Mouse (Mus musculus) T-cell, adult 2 months (primary cell): ENCODE results near the gene Hsp90aa1.
A peak's percentile ranks its signal among the peaks of the same experiment; 100 is the strongest.
"Not testable (repeated sequence)": the region's sequence is repeated elsewhere in the genome, so short reads cannot be mapped to it uniquely, and the experiment has no call there.

Experiments used
- DNase-seq: peaks from one replicate; pipeline ENCODE4 v3.0.0; 2022; ENCODE audit warnings: low spot score

Gene Hsp90aa1

GRCm38 (mm10) chr12:110702556-110702955 is at the start of gene Hsp90aa1:
Gene Hsp90aa1 (minus strand): TSS chr12:110702728.
- no peak for DNase-seq

DNA sequence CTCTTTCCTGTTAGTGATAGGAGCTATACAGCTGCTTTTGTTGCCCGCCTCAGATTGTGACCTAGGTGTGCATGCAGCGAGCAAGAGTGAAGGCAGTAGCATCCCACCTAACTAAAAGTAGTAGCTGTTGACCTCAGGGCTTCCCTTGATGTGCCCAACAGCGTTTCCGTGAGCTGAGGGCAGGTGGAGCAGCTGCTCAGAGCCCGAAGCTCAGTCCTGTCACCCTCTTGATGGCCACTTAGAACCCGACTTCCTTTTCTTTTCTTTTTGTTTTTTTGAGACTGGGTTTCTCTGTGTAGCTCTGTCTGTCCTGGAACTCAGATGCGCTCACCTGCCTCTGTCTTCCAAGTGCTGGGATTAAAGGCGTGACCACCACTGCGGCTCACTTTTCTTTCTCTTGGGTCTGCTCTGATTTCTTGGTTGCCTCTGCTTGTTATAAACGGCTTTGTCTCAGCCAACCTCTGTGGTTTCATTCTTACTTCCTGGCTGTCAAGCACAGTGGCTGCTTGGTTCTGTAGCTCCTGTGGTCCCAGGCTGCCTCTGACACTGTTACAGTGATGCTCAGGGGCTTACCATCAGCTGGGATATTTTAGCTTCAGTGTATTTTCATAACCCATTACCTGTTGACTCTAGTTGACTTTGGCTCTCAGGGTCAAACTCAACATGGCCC is 48.4 kb upstream of the Hsp90aa1 start:
- peak; percentile 56 for DNase-seq

DNA sequence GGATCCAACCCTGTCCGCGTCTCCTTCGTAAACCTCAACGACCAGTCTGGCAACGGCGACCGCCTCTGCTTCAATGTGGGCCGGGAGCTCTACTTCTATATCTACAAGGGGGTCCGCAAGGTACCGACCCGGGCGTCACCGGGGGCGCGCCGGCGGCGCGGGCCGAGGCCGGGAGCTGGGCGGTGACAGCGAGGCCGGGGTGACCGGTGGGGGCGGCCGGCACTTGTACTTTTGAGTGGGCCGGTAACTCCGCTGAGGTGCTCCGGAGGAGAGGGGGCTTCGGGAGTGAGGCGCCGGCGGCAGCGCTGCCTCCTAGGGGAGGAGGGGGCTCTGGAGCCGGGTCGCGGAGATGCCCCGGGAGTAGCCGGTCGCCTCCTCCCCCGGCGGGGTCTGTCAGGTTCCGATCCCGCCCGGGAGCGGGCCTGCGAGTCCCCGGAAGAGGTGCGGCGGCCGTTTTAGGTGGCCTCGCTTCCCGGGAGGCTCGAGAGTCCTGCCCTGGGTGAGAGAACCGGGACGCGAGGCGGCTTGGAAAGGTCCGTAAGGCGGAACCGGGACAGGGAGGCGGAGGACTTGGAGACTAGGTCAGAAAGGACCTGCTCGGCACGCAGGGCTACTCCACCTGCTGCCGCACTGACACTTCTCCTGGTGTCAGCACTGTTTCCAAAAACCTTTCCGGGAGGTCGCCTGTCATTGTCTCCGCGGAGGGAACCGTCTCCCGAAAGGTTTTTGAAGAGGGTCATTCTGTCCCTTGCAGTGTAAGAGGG is 35.8 kb upstream of the Hsp90aa1 start:
- no peak for DNase-seq

- peak; percentile 98 for DNase-seq
Measured at GRCm38 (mm10) chr12:110737170-110738157, 34.9 kb upstream of the Hsp90aa1 start, which contains the start of gene Wdr20. Gene Wdr20 (plus strand): TSS chr12:110737944.

GRCm38 (mm10) chr12:110736641-110737040 is 34.1 kb upstream of the Hsp90aa1 start:
- DNase-seq, result peak; percentile 22

- not testable (repeated sequence) for DNase-seq
Measured at GRCm38 (mm10) chr12:110733254-110733653, 30.7 kb upstream of the Hsp90aa1 start.

- no peak for DNase-seq
Measured at GRCm38 (mm10) chr12:110726428-110726827, 23.9 kb upstream of the Hsp90aa1 start.

DNA sequence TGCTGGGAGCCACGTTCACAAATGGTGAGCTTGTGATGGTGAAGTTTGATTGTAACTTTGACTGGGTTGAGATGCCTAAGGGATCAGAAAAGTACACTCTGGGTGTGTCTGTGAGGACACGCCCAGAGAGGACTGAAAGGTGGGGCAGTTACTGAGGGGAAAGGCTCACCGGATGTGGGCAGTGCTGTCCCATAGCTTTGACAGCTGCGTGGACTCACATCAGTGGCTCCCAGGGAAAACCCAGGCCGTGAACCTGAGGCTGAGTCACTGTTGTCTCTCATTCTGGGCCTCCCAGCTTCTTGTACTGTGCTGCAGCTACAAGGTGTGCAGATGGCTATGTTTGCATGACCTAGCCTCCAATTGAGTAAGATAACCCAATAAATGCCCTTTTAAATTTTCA is 23.0 kb upstream of the Hsp90aa1 start:
- DNase-seq, result no peak

- no peak for DNase-seq
Measured at GRCm38 (mm10) chr12:110725051-110725450, 22.5 kb upstream of the Hsp90aa1 start.

DNA sequence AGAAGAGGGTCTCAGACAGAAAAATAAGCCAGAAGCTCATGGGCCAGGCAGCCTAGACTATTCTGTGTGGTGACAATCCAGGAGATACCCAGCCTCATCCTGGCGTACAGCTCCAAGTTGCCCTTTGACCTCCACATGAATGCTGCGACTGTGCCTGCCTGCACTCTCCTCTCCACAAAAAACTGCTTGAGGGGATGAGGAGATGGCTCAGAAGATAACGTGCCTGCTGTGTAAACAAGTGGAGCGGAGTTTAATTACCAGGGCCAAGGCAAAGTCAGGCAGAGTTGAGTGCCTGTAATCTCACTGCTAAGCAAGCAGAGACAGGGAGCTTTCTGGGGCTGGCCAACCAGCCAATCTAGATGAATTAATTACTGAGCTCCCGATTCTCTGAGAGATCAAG is 13.5 kb upstream of the Hsp90aa1 start:
- DNase-seq, result no peak

GRCm38 (mm10) chr12:110714215-110714614 is 11.7 kb upstream of the Hsp90aa1 start:
- no peak for DNase-seq

GRCm38 (mm10) chr12:110713784-110714183 is 11.3 kb upstream of the Hsp90aa1 start:
- no peak for DNase-seq

- no peak for DNase-seq
Measured at GRCm38 (mm10) chr12:110711270-110711669, 8.7 kb upstream of the Hsp90aa1 start.

DNA sequence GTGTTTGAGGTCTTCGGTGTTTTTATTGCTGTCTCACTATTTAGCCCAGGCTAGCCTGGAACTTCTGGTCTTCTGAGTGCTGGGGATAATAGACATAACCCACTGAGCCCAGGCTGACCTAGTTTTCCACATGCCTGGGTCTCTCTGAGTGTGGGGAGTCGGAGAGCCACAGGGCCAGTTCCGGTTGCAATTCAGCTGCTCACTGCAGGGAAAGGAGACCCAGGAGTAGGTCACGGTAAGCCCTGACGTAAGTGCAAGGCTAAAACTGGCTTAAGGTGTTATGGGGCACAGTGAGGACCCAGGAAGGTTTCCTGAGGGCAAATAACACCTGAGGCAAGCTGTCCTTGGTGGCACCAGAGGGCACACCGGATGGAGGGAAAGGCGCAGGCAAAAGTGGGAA is 4.9 kb upstream of the Hsp90aa1 start:
- no peak for DNase-seq

DNA sequence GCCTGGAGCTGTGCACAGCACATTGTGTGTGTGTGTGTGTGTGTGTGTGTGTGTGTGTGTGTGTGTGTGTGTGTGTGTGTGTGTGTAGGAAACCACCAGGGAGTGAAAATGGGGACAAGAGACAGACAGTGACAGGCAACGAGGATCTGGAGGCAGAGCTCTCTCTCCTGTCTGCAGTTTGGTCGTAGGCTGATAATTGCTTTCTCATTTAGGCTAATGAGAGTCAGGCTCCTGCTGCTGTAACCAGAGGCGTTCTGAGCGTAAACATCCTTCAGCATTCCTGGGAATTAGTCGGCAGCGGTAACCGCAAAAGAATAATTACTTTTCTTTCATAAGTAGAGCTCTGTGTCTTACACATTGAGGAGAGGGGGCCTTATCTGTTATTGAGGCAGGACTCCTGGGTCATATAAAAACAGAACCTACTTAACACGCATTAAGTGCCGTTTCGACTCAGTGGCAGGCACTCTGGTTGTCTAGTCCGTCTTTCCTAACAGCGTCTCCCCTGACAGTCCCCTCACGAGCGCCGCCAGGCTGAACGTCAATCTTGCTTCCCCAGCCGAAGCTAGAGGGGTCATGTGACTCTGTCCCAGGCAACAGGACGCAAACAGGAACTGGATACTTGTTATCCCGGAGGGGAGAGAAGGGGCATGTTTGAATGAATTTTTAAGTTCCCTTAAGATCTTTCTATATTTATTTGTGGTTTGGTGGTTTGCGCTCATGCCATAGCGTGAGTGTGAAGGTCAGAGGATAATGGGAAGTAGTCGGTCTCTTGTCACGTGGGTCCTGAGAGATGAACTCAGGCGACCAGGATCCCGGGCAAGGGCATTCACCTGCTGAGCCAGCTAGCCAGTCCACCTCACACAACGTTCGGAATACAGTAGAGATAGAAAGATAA is 4.1 kb upstream of the Hsp90aa1 start:
- peak; percentile 22 for DNase-seq

DNA sequence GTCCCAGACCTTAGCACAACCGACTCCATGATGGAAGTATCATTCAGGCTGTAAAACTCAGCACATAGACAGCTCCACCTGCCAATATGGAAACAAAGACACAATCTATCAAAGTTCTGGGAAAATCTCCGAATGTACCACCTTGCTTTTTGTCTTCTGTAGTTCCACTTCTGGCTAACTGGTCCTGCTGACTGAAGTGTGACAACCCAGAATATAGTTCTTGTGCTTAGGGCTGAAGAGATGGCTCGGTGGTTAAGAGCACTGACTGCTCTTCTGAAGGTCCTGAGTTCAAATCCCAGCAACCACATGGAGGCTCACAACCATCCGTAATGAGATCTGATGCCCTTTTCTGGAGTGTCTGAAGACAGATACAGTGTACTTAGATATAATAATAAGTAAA is 2.9 kb upstream of the Hsp90aa1 start:
- not testable (repeated sequence) for DNase-seq

DNA sequence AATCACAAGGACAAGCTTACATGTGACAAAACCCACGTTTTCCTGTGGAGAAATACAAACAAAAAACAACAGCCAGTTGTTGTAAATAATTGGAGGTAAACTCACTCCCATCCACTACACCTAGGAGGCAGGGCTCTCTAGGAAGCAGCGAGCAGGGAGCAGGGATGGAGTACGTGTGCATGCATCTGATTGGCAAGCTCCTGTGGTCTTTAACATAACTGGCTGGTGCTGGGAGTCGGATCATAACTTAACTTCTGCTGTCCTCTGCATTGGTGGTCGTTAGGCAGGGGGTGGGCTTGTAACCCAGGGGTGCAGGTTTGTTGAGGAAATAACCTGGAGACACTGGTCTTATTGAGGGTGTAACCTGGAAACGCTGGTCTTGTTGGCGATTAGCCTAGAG is 1.2 kb upstream of the Hsp90aa1 start:
- DNase-seq, result no peak

DNA sequence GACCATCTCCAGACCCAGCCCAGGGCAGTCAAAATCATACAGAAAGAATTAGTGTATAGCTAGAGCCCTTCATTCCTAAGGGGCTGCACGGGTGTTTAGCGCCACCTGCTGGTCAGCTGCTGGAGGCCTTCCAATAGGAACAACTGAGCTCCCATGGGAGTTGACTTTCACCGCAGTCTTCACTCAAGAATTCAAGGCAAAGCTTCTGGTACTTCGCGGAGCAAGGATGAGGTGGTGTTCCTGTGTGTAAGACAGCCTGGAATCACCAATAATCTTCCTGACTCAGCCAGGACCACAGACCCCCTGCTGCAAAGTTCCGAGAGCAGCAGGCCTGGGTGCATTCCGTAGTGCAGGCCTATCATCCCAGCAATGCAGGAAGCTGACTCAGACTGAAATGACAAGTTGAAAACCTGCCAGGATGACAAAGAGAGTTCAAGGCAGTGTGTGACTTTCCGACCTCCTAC is 512 bp upstream of the Hsp90aa1 start:
- DNase-seq, result peak; percentile 64

DNA sequence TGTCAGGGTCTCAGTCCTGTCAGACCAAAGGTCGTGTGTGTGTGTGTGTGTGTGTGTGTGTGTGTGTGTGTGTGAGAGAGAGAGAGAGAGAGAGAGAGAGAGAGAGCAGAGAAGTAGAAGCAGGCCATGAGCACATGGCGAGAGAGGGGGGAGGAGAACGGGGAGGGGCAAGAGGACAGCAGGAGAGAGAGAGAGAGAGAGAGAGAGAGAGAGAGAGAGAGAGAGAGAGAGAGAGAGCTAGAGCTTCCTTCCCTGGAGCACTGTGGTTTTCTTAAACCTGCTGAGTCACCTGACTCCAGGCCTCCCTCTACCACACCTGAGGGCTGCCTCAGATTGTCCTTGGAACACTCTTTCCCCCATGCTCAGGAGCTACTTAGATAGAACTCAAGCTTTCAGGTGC is 1.2 kb downstream of the Hsp90aa1 start:
- DNase-seq, result not testable (repeated sequence)

GRCm38 (mm10) chr12:110700730-110701129 is 1.8 kb downstream of the Hsp90aa1 start:
- DNase-seq, result no peak

DNA sequence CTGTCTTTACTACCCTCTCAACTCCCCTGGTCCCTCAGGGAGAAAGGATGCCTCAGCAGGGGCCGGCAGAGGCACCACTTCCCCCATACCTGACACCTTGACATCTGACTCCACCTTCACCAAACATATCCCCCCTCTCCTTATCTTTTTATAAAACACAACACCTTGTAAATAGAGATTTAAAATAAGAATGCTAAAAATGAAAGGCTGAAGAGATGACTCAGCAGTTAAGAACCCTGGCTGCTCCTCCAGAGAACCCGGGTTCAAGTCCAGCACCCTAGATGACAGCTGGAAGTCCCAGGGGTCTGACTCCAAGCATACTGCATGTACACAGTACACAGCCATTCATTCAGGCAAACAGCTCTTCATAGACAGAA is 3.4 kb downstream of the Hsp90aa1 start:
- no peak for DNase-seq
